Mouse (Mus musculus) mouse trophoblast stem cell (cell line): ENCODE measurements around the gene Bcl6.

ENCODE experiments used
- in situ Hi-C, 2 experiments: fragments of 300-500 bp; cut with MseI, MboI; formaldehyde crosslinking; loops; 2 replicates in 1 of 2; 3 replicates in 1 of 2; pipeline ENCODE4 v1.15.1; 2025

The Bcl6 gene

DNA sequence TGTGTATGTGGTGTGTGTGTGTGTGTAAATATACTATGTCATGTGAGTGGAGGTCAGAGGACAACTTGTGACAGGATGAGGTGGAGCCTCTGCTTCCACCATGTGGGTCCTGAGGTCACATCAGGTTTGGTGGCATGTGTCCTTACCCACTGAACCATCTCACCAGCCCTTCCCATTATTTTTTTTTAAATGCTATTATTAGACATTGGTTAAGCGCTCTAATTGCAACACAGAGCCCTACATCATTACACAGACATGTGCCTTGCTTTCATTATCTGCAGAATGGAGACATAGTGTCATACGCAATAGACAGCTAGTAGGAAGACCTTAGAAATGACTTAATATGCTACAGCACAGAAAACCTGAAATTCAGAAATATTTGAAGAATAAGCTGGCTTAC lies 12.5 kb downstream of the Bcl6 start:
- in situ Hi-C loops = loop anchor here in 1 of 2 experiments (5.0 kb wide), 1 partner anchor 1086 kb away; no protein-coding TSS in a partner anchor

DNA sequence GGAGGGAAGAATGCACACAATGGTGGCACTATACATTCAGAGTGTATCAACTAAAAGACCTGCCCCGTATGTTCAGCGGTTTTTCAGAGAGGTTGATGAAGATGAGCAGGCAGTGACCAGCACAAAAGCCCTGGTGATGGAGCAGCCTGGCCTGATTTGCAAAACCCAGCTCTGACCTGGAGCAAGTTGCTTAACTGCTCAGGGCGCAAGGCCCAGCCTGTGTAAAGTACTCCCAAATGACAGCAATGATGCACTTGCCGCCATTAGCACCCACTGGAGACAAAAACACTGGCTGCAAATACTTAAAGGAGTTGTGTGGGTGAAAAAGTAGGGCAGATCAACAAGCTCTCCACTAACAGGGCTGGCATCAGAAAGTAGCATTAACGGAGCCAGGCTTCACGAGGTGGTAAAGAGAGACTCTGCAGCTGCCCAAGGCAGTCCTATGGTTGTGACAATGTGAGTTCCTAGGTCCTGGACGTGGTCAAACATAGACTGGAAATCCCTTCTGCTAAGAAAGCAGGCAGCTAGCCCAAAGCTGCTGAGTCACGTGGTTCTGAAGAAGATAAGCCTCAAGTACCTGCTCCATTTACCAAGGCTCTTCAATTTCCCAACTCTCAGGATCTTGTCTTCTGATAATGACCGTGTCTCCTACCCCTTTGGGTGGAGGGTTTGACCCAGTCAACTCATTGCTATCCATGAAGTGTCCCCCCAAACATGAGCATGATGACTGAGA lies 14.9 kb downstream of the Bcl6 start:
- in situ Hi-C loops = loop anchor here in 1 of 2 experiments (25.0 kb wide), 1 partner anchor 1288 kb away; no protein-coding TSS in a partner anchor

DNA sequence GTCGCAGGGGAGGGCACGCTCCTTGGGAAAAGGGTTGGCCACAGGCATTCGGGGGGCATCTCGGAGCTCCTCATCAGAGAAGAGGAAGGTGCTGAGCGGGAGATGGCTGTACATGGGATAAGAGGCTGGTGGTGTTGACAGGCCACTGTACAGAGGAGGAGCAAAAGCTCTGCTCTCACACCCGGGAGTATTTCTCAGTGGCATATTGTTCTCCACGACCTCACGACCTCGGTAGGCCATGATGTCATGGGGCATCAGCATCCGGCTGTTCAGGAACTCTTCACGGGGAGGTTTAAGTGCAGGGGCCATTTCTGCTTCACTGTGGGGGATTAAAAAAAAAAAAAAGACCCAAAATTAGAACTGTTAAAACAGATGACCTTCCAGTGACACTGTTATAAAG lies 15.8 kb downstream of the Bcl6 start:
- in situ Hi-C loops = loop anchor here in 1 of 2 experiments (25.0 kb wide), 1 partner anchor 1289 kb away; no protein-coding TSS in a partner anchor

DNA sequence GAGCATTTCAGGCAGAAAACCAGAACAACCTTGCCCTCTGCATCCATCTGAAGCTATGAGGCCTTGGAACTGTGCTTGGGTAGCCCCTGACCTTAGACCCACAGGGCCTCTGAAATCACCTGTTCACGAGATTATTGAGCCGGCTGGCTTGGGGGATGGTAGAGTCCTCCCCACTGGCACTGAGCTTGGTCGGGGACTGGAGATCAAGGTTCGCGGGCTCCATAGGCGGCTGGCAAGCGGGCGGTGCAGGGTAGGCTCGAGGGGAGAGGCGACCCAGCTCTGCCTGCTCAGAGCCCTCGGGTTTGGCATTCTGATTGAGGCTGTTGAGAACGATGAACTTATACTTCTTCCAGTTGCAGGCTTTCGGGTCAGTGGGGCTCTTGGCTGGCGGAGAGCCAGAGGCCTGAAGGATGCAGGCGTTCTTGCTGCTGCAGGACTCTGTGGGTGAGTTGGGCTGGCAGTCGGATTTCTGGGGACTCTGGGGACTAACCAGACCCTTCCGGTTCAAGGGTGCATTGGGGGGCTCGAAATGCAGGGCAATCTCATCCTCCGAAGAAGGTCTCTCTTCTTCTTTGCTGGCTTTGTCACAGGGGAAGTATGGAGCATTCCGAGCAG lies 16.4 kb downstream of the Bcl6 start:
- in situ Hi-C loops = loop anchor here in 1 of 2 experiments (25.0 kb wide), 1 partner anchor 1290 kb away; no protein-coding TSS in a partner anchor

DNA sequence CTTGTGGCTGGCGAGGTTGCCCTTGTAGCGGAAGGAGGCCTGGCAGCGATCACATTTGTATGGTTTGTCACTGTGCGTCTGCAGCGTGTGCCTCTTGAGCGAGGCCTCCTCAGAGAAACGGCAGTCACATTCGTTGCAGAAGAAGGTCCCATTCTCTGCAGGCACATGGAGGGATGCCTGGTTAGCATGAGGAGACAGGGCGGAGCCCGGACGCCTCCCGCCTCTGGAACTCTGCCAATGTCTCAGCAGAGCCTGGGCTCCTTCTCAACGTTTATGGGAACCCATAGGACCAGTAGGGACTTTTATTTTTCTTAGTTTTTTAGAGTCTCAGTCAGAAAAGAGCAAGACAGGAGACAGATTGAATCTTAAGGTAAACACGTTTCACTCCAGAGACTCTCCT lies 18.7 kb downstream of the Bcl6 start:
- in situ Hi-C loops = loop anchor here in 1 of 2 experiments (25.0 kb wide), 1 partner anchor 1292 kb away; no protein-coding TSS in a partner anchor

DNA sequence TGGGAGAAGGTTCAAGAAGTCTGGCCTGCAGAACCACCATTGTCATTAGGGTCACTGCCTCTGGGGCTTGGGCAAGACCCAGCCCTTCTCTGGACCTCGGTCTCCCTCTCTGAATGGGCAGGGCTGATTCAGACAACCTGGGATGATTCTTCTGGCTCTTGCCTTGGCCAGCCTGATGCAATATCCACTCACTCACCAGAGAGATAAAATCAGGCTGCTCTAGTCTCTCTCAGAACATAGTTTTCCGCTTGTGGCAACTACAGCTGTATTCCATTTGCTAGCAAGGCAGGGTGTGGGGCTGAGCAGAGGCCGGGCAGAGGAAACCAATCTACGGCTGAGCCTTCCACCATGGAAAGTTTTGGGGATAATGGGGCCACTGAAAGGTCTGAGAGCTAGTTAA lies 19.8 kb downstream of the Bcl6 start:
- in situ Hi-C loops = loop anchor here in 1 of 2 experiments (25.0 kb wide), 1 partner anchor 1293 kb away; no protein-coding TSS in a partner anchor

DNA sequence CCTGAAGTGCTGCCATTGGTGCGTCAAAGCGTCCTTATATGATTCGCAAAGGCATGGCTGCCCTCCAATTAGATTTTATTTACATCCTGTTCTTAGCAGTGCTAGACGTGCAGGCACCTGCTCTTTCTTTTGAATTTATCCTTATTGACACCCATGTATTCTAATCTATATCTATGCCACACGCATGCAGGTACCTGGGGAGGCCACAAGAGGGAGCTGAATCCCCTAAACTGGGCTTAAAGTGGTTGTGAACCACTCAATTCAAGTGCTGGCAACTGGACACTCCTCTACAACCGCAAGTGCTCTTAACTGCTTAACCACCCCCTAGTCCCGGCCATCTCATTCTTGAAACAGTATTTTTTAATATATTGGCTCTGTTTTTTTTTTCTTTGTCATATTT lies 21.4 kb downstream of the Bcl6 start:
- in situ Hi-C loops = loop anchor here in 1 of 2 experiments (25.0 kb wide), 1 partner anchor 1295 kb away; no protein-coding TSS in a partner anchor

DNA sequence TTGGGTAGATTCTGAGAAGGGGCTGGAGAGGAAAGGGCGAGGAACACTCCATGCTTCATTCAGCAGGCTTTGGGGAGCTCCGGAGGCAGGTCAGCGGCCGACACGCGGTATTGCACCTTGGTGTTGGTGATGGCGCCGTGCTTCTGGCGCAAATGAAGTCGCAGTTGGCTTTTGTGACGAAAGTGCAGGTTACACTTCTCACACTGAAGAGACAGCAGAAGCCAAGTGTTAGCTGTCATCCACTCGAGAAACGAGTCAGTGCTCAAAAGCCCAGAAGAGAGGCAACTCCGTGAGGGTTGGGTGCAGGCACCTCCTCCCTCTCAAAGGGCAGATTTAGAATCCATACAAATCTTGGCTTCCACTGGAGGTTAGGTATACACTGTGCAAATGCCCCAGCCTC lies 22.6 kb downstream of the Bcl6 start:
- in situ Hi-C loops = loop anchor here in 1 of 2 experiments (25.0 kb wide), 1 partner anchor 1296 kb away; no protein-coding TSS in a partner anchor

DNA sequence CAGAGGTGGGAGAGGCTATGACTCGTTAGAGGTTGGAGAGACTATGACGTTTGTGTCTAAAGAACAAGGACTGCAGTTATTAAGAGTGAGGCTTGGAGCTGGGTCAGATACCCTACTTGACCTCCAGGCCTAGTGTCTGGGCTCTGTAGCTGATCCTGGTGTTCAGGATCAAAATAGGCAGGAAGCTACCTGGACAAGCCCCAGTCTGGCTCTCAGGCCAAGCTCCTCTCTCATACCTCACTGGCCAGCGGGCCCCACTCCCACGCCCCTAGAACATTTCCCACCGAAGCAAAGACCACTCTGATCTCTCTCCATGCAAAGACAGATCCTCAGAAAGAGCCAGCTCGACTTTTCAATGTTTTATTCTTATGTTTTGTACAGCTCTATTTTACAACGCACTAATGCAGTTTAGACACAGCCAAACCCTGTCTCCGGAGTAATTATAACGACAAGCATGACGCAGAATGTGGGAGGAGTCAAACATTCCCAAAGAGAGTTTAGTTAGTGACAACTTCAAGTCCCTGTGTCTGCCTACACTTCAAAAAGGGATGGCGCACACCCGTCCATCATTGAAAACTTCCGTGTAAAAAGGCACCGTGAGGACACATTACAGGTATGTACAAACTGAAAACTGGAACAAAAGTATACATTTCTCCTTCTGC lies 23.8 kb downstream of the Bcl6 start:
- in situ Hi-C loops = loop anchor here in 1 of 2 experiments (25.0 kb wide), 1 partner anchor 1297 kb away; no protein-coding TSS in a partner anchor

DNA sequence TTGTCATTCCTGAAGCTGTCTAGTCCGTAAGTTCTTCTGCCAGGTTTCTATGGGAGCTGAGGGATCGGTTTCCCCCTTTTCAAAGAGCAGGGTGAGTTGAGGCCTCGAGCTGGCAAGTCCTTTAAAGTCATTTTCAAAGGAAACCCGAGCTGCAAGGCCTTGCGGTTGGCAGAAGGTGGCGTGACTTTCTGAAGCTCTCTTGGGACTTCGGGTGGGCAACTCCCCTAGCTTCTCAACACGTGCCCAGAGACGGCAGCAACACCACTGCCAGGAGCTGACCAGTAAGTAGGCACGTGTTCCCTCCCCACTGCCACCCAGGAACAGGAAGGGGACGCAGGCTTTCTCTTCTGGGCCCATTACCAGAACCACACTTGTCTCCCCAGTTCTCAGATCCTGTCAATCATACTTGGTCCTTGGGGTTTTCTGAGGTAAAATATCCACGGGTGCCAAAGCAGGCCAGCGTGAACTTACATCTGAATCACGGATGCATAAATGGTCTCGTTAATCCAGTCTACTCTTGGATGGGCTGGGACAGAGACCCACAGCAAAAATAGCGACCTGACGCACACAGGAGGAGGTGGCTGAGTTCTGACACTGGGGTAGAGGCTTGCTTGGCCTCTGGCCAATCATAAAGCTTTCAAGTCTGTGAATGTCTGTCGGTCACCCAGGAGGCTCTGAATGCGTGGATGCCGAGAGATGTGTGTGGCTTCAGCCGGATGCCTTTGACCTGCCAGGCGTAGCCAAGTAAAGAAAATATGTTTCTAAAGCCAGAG lies 24.6 kb downstream of the Bcl6 start:
- in situ Hi-C loops = loop anchor here in 1 of 2 experiments (25.0 kb wide), 1 partner anchor 1298 kb away; no protein-coding TSS in a partner anchor

DNA sequence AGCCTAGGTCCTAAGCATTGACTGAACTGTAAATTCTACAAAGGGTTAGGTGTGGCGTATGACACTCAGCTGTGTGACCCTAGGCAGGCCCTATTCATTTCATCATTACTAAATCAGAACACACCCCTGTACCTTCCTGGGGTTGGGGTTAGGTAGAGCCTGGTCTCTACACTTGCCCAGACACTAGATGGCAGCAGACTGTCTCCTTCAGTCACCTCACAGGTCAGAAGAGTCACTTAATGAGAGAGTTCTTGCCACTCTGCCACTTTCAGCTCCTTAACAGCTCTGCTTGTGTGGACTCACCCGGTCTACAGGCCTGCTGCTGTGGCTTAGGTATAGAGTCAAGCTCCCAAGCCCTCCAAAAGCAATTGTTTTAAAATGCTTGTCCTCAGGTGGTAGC lies 26.3 kb downstream of the Bcl6 start:
- in situ Hi-C loops = loop anchor here in 1 of 2 experiments (25.0 kb wide), 1 partner anchor 1300 kb away; no protein-coding TSS in a partner anchor

DNA sequence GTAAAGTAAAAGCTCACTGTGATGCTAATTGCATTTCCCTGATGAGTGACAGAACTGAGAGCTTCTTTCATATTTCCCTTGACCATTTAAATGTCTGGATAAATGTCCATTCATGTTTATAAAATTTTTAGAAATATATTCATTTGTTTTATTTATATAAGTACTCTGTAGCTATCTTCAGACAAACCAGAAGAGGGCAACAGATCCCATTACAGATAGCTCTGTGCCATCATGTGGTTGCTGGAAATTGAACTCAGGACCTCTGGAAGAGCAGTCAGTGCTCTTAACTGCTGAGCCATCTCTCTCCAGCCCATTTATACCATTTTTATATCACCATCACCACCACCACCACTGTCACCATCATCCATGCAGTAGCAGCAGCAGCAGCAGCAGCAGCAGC lies 29.7 kb downstream of the Bcl6 start:
- in situ Hi-C loops = loop anchor here (10.0 to 25.0 kb wide), 3 partner anchors 414 to 1303 kb away; no protein-coding TSS in a partner anchor

DNA sequence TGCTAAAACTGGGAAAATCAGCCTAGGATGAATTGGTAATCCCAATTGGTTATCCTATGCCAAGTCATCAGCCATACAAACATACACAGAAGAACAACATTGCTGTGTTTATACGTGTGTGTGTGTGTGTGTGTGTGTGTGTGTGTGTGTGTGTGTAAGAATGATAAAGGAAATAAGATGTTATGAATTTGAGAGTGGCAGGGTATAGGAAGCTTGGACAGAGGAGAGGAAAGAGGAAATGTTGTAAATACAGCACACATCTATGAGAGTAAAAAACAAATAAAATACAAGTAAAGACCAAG lies 34.7 kb downstream of the Bcl6 start:
- in situ Hi-C loops = loop anchor here (10.0 to 25.0 kb wide), 3 partner anchors 409 to 1308 kb away; no protein-coding TSS in a partner anchor

DNA sequence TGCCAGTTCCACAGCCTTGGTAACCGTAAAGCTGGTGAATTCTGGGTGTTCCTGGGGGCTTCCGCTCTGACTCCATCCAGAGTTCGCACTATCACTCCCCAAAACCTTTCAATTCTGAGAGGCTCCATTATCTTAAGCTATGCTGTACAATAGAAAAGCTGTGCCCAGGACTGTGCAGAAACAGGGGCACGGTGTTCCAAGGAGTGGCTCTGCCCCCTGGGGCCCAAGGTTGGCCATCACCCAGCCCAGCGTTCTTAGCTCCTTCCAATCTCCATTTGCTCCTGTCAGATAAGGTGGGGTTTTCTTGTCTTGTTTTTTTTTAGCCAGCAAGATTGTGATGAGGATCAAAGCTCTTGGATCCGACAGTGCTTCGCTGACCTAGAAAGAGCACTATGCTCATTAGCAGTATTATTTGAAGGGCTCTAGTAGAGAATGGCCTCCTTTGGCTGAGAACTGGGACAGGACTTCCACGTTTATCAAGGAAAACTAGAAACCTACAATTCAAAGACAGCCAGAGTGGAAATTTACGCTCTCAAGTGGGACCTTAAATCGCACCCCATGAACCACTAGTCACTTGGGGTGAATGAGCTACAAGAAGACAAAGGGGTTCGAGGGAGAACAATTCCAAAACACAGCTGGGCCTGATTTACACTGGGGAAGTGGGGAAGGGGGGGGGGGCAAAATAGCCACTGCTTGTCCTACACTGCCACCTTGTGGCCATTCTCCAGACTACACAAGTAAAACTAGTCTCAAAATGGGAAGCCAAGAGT lies 35.3 kb downstream of the Bcl6 start:
- in situ Hi-C loops = loop anchor here (10.0 to 25.0 kb wide), 3 partner anchors 409 to 1309 kb away; no protein-coding TSS in a partner anchor

DNA sequence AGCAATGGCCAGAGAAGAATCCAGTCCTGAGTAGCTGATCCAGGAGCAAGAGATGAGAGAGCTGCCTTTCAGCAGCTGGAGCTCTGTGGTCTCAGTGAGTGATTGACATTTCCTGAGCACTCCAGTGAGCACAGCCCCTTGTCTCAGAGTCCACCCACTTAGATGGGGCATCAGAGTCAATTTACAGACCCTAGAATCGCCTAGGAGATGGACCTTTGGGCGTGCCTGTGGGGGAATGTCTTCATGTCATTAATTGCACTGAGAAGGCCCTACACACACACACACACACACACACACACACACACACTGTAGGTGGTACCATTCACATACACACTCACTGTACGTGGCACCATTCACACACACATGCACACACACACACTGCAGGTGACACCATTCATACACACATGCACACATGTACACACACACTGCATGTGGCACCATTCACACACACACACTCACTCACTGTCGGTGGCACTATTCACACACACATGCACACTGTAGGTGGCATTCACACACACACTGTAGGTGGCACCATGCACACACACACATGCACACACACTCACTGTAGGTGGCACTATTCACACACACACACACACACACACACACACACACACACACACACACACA lies 36.4 kb downstream of the Bcl6 start:
- in situ Hi-C loops = loop anchor here (10.0 to 25.0 kb wide), 3 partner anchors 407 to 1310 kb away; no protein-coding TSS in a partner anchor

DNA sequence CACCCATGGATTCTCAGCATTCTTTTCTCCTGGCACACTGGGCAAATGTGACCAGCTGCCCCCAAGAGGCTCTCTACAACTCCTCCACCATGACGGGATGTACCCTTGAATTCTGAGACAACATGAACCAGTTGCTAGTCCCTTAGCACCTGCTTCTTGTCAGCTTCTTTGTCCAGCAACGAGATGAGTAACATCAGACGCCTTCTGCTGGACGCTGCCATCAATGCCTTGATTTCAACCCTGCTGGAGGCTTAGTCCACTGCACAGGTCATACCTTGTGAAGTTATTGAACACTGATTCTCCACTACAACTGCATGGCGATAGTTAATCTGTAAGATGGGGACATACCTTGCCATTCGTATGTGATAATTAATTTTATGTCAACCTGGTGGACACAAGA lies 41.0 kb downstream of the Bcl6 start:
- in situ Hi-C loops = no loop called here

DNA sequence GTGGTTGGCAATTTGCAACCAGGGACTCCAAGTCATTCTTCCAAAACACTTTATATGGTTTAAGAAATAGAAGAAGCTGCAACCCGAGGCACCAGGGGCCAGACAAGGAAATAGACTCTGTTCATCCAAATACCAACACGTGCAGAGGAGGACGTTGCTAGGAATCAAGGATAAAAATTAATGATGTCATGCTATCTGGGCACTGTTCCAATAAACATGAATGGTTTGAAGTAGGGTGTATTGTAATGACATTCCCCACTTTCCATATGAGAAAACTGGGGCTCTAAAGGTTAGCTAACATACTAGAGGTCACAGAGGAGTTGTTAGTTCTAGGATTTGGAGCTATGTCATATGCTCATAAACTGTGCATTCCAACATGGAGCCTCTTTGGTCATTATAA lies 43.9 kb downstream of the Bcl6 start:
- in situ Hi-C loops = no loop called here

DNA sequence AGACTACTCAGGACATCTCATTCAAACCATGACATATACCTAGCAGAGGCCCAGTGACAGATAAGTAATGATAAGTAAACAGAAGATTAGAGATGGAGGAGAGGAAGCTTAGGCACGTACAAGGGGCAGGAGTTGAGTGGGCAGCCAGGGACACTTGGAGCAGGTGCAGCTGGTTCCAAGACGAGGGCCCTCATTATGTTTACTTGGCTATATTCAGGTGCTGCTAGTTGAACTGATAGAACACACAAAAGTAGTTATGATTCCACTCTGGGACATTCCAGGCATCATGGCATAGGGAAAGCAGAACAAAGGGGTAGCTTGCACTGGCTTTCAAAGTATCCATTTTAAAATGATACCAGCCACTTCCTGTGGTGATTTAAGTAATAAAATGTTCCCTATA lies 54.3 kb downstream of the Bcl6 start:
- in situ Hi-C loops = no loop called here

DNA sequence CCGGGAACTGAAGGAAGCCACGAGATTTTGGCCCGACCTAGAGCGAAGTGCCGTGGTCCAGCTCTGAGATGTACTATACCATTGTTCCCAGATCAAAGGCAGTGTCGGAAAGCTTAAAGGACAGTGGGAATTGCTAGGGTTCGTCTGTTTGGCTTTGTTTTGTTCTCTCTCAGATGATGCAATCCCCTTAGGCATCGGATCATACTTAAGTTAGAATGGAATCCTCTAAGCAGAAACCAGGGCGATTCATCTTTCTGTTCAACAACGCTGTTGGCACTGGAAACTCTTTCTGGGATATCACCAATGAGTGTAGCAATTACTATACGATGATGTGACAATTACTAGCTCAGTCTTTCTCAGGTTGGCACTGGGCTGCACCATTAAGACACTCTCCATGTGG lies 56.4 kb downstream of the Bcl6 start, which contains the start of gene Rtp2:
TSS of gene Rtp2 (minus strand) at position 101 of the 400 bp plus-strand sequence.
- in situ Hi-C loops = no loop called here

DNA sequence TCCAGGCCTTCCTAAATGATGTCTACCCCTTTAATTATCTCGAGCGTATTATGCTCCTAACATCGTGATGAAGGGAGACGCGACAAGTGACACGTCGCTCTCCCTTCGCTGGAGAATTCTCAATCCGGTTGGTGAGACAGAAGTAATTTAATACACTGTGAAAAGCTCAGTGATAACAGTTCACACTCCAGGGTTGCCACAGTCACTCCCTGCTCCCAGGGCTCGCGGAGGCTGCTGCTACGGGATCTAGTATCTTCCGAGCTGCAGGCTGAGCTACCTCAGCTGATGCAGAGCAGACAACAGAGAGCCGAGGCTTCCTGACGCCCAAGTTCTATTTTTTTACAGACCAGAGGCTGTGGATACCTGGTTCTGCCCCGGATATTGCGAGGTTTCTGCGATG lies 57.4 kb downstream of the Bcl6 start:
- in situ Hi-C loops = no loop called here
